Mouse (Mus musculus) frontal cortex, postnatal 10 days (tissue): ENCODE measurements at regions not wholly inside any gene's neighbourhood (a gene's known extent, or its start where the extent isn't known, plus 50 kb on each side); places are given as distances from the start of the nearest gene placed in this dataset.

Experiments
- DNase-seq, 2 experiments: peaks; one replicate each; pipeline ENCODE4 v3.0.0; 2022; ENCODE audit warnings: low spot score in 2 of 2, mixed read lengths in 1 of 2

DNA sequence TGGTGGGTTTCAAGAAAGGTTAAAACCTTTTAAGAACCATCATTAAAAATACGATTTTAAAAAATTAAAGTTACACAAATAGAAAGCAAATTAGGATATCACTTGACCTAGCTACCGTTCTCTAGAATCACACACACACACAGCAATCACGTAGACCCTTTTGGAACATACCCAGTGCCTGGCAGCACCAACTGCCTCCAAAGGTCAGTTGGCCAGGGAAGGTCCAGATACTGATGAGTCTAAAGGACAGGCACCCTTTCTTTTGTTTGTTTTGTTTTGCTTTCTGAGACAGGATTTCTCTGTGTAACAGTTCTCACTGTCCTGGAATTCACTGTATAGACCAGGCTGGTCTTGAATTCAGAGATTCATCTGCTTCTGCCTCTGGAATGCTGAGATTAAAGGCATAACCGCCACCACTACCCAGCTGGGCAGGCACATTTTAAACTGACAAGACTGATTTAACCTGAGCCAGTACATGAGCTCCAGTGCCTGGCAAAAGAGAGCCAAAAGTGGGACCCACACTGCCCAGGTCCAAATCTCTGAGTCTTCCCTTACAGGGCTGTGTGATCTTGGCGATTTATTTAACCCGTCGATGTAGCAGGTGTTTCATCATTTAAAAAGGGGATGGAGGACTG lies 353.0 kb downstream of the Pmp22 start:
- DNase-seq, result no peak

GRCm38 (mm10) chr11:63482593-63482992 lies 353.8 kb downstream of the Pmp22 start:
- DNase-seq, result no peak

- DNase-seq, result no peak
Observed at GRCm38 (mm10) chr11:63487203-63487602, 358.4 kb downstream of the Pmp22 start.

- DNase-seq, result peak in 1 of 2 experiments; percentile 11
Observed at GRCm38 (mm10) chr11:63502181-63502580, 373.4 kb downstream of the Pmp22 start.

DNA sequence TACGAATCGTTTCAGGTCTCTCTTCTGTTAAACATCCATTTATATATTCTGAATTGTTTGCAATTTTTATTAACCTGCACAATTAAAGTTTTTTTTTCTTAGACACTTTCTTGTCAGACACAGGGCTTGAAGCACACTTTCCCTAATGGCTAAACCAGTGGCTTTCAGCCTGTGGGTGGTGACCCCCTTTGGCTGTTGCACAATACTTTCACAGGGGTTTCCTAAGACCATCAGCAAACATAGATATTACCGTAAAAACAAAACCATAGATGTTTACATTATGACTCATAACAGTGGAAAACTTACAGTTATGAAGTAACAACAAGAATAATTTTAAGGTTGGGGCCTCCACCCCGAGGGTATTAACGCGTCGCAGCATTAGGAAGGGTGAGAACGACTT lies 378.6 kb downstream of the Pmp22 start:
- DNase-seq, result no peak

DNA sequence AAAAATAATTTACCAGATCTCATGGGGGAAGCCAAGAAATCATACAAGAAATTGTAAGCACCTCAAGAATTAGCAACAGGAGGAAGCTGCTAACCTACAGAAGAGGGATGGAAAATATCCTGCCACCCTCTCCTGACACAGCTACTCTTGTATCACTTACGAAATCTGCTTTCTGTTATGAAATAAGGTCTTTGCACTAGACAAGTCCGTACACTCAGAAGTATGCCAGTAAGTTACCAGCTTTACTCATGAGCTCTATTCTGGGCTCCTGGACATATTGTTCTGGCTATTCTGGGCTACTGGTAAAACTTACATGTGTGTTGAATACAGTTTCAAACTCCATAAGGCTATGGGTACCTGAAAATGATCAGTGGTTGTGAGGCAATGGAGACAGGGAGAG lies 379.9 kb downstream of the Pmp22 start:
- no peak for DNase-seq

- no peak for DNase-seq
Observed at GRCm38 (mm10) chr11:63510611-63511010, 381.8 kb downstream of the Pmp22 start.

DNA sequence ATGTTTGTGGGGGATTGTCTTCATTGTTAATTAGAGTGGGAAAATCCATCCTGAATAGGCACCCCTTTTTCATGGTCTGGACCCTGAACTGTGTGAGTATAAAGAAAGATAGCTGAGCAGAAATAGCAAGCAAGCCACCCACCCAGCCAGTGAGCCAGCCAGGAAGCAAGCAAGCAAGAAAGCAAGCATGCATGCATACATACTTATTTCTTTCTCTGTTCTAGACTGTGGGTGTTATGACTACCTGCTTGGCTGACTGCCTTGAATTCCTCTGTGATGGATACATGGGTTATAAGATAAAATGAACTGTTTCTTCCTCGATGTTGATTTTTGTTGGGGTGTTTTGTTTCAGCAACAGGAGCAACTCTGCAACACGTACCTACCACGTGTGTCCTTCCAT lies 385.8 kb downstream of the Pmp22 start:
- no peak for DNase-seq

DNA sequence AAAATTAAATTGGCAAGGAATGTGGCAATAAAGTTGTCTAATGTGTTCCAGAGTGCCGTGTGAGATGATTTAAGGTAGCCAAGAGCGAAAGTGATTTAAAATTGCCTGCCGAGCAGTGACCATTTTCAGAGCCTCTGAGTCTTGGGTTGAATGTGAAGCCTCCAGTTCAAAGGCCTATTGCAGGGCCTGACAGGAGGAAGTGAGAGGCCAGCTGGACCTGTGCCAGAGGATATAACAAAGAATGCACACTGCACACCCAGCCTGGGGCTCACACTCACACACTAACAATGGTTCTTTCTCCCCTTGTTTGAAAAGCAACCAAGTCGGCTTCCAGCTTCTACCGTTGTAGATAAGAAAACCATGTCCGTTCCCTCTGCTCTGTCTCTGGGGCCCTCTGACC lies 390.1 kb downstream of the Pmp22 start:
- DNase-seq, result no peak

DNA sequence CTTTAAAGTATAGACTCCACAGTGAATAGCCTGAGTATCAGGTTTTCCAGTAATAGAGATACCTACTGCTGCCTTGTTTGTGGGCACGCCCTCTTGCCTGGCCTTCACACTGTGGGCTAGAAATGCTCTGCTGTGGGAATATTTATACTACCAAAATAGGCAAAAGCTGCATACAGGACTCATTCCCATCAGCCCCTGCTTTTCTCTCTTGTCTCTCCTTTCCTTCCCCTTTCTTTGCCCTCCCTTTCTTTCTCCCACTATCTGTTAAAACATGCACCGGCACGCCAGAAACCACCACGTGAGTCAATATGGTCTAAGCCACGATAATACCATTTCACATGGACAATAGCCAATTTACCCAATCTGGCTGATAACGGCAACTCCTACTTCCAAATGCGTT lies 395.5 kb downstream of the Pmp22 start:
- no peak for DNase-seq

DNA sequence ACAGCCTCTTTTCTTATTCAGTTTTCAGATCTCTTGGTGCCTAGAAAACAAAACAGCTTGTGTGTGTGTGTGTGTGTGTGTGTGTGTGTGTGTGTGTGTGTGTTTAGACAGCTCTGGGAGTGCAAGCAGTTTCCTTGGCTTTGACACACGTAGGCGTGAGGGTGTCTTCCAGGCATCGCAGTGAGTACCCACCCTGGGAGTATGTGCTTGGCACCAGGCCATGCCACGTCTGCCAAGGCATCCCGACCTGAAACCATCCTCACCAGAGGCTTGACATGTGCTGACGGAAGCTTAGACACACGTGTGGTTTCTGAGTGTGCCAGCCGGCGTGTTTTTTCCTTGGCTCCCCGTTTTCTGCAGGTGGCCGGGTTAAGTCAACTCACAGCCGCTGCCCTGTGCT lies 396.6 kb downstream of the Pmp22 start:
- DNase-seq, result peak in 1 of 2 experiments; percentile 8

DNA sequence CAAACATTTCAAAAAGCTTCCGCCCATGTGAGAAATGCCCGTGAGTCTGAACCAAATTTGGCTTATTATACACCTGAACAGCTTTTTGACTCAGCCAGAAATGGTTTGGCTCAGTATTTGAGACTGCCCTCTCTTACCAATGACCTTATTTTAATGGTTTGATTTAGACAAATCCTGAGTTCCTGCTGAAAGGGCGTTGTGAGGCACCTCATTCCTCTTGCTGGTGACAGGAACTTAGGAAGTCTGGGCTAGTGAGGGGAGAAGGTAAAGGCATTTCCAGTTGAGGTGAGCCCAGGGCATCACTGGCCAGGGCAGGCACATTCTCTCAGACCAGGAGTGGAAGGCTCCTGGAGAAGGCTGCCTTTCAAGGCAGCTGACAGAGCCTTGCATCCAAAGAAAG lies 396.1 kb downstream of the Hs3st3b1 start:
- no peak for DNase-seq

GRCm38 (mm10) chr11:63532752-63533151 lies 389.3 kb downstream of the Hs3st3b1 start:
- DNase-seq, result no peak

DNA sequence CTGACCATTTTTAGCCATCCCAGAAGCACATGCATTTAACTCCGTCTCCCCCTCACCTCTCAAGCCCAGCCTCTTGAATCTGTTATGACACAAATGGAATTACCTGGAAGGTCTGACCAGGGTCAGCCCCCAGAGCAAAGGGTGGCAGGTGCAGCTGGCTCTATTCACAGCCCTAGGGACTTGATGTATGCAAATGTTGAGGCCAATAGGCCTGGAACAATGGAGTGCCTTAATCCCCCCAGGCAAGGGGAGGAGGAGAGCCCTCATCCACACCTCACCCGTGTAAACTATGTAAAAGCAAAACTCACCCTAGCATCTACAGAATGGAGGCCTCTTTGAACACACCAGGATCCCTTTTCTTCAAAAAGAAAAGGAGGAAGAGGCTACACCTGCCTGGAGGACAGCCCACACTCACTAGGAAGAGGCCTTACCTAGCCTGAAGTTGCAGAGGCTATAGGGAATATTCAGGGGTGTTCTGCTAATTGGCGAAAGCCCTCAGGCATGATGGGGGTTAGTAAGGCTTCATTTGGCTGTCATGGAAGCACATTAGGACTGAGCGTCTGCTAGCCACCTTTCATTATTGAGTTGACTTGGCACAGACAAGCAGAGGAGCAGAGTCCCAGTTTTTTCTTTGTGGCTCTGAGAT lies 388.4 kb downstream of the Hs3st3b1 start:
- no peak for DNase-seq

- no peak for DNase-seq
Observed at GRCm38 (mm10) chr11:63537693-63538092, 384.4 kb downstream of the Hs3st3b1 start.

- DNase-seq, result no peak
Observed at GRCm38 (mm10) chr11:63543971-63544696, 378.0 kb downstream of the Hs3st3b1 start.

GRCm38 (mm10) chr11:63545516-63545915 lies 376.6 kb downstream of the Hs3st3b1 start:
- peak in 1 of 2 experiments; percentile 15 for DNase-seq

DNA sequence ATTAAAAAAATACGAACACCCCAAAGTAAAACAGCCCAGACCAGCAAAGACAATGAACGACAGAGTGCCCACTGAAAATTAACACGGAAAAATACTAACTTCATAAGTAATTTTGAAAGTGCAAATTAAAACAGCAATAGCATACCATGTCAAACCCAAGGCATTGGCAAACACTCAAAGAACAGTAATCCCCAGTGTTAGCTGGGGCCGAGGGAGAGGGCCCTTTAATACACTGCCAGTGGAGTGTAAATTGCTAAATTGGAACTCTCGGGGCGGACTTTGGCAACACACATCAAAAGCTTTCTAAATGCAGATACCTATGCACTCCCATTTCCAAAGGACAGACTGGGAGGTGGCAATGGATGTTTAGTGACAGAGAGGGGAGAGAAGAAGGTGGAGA lies 361.6 kb downstream of the Hs3st3b1 start:
- no peak for DNase-seq

DNA sequence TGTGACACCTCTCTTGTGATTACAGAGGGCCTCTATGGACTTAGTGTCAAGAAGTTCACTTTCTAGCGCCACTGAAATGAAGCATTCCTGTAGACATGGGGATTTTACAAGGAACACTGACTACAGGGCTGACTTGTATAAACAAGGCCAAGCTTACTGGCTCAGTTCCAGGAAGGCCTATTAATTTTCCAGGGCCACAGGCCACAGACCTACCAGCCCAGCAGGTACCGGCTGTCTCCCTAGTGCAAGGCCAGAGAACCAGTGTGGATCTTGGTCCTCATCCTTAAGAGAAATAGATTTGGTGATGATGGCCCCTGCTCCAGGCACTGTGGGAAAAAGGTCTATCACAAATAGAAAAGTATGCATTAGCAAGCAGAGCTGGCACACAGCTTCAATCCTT lies 359.4 kb downstream of the Hs3st3b1 start:
- DNase-seq, result no peak

DNA sequence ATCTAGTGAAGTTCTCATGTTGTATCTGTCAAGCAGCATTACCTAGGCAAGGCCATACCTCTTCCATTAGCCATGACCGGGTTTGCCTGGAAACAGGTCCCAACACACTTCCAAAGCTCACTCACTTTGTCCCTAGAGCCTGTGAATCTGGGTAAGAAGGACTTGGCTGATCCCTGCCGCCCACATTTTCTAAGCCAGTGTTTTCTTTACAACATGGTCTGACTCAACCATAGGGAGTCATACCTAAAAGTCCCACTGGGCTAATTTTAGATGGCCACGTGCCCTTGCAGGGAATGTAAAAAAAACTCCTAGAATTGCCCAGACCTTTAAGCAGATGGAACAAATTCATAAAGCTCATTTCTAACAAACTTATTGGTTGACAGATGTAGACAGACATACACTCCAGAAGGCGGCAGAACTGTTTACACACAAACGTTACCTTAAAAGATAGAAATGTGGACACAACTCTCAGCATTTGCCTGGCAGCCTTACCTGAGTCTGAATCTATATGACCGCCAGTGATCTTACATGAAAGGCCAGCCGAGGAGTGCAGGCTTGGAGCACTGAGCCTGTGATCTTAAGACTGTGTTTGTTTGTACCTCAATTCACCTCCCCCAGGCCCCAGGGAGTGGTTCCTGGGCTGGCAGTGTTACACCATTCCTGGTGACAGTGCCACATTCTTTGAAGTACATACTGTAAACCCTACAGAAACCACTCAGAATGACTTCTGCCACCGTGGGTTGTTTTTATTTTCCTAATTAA lies 356.4 kb downstream of the Hs3st3b1 start:
- no peak for DNase-seq

- DNase-seq, result no peak
Observed at GRCm38 (mm10) chr11:63569785-63570479, 352.2 kb downstream of the Hs3st3b1 start.

- no peak for DNase-seq
Observed at GRCm38 (mm10) chr11:63570646-63571045, 351.4 kb downstream of the Hs3st3b1 start.
